Mouse (Mus musculus) kidney, embryonic 15.5 days (tissue): ENCODE measurements around the gene Lix1. TPM values are rescaled to one million over a fixed set of nuclear protein-coding genes. Genes with fewer than 3 reads are reported as not detected.

ENCODE experiments used
- ATAC-seq: fragments of 200-750 bp; cut with Nextera tagmentation; replicated peaks from 2 replicates; pipeline ENCODE4 v1.8.0; 2017; ENCODE audit warnings: moderate TSS enrichment; ENCODE audit not compliant: low FRiP score
- H3K27ac ChIP-seq: fragments of 300-500 bp; sonication (generic); 2 replicates; pipeline ENCODE4 v1.5.1; 2015; ENCODE audit warnings: mild to moderate bottlenecking, inconsistent platforms
- H3K27me3 ChIP-seq: fragments of 300-500 bp; sonication (generic); 2 replicates; pipeline ENCODE4 v1.6.1; 2015; ENCODE audit warnings: inconsistent platforms
- H3K36me3 ChIP-seq: fragments of 300-500 bp; sonication (generic); 2 replicates; pipeline ENCODE4 v1.6.1; 2015; ENCODE audit warnings: inconsistent platforms
- H3K4me1 ChIP-seq: fragments of 300-500 bp; sonication (generic); 2 replicates; pipeline ENCODE4 v1.6.1; 2015; ENCODE audit warnings: inconsistent platforms
- H3K4me2 ChIP-seq: fragments of 300-500 bp; sonication (generic); 2 replicates; pipeline ENCODE4 v1.6.1; 2015; ENCODE audit warnings: moderate library complexity, mild to moderate bottlenecking, inconsistent platforms
- H3K4me3 ChIP-seq: fragments of 300-500 bp; sonication (generic); replicated peaks from 2 replicates; pipeline ENCODE4 v1.5.1; 2015; ENCODE audit warnings: mild to moderate bottlenecking, inconsistent platforms
- H3K9ac ChIP-seq: fragments of 300-500 bp; sonication (generic); 2 replicates; pipeline ENCODE4 v1.6.1; 2015; ENCODE audit warnings: mild to moderate bottlenecking, inconsistent platforms
- H3K9me3 ChIP-seq: fragments of 300-500 bp; sonication (generic); replicated peaks from 2 replicates; pipeline ENCODE4 v1.6.1; 2016; ENCODE audit warnings: inconsistent platforms
- WGBS: fragments of 180-500 bp; shearing (Covaris S2); methylation state at CpG from one replicate; pipeline ENCODE4 v1.1.7; 2015; ENCODE audit warnings: mixed read lengths; 5-methylcytosine and 5-hydroxymethylcytosine counted together
- polyA plus RNA-seq: library from polyadenylated mRNA; unstranded; fragments of >200 nt; fragmentation: Nextera tagmentation; extraction: Ambion mirVana; gene quantifications from 2 replicates; pipeline ENCODE4 v1.2.1, GENCODE M21; 2015

The Lix1 gene
- polyA plus RNA-seq: 5.8 and 8.5 TPM in 2 replicates

- no peaks in the 10 kb centered on the region for H3K27me3 ChIP-seq
- H3K27ac ChIP-seq: 0 out of 2 replicates have a peak within 1 kb of the TSS, but pooled peaks have one; percentile 3
- no peak within 1 kb of the TSS for H3K9ac ChIP-seq
- peak within 1 kb of the TSS; percentile 16; the same call in 1 of the 2 replicates for H3K4me3 ChIP-seq
- no peaks in the 10 kb centered on the region for H3K9me3 ChIP-seq
- 0 out of 2 replicates have a peak, but pooled peaks cover 12% of the 10 kb centered on the region for H3K4me1 ChIP-seq
- H3K36me3 ChIP-seq: no peaks in the 10 kb centered on the region
- peak within 1 kb of the TSS; percentile 36 for H3K4me2 ChIP-seq
- 30% methylated on average over 6 of the region's 6 CpGs for whole genome bisulfite sequencing
- ATAC-seq: peak; percentile 93
Measured at GRCm38 (mm10) chr17:17402222-17403004, at the start of gene Lix1. Gene Lix1, plus strand, starts transcription at chr17:17402672.

- Histone ChIP-seq H3K4me2 (peak overlapping the region; percentile 69), H3K36me3 (peaks cover 13% of the 10 kb centered on the region), H3K4me3 (peak overlapping the region; percentile 60), H3K9me3 (no peaks in the 10 kb centered on the region), H3K4me1 (peaks cover 12% of the 10 kb centered on the region), H3K27me3 (no peaks in the 10 kb centered on the region), H3K9ac (peak overlapping the region; percentile 66), H3K27ac (peak overlapping the region; percentile 90)
- ATAC-seq: peak; percentile 57
- 3% methylated on average over 6 of the region's 6 CpGs for WGBS
Measured at GRCm38 (mm10) chr17:17373550-17373917, 28.9 kb upstream of the Lix1 start.

GRCm38 (mm10) chr17:17373918-17374910 is 28.3 kb upstream of the Lix1 start, which contains the start of gene Riok2:
Gene Riok2, plus strand, starts transcription at chr17:17374309.
- H3K9ac ChIP-seq: peak within 1 kb of the TSS; percentile 66
- ATAC-seq: peak; percentile 99
- H3K4me2 ChIP-seq: peak within 1 kb of the TSS; percentile 69
- under 1% methylated on average over 48 of the region's 48 CpGs for WGBS
- peaks cover 12% of the 10 kb centered on the region for H3K4me1 ChIP-seq
- no peaks in the 10 kb centered on the region for H3K27me3 ChIP-seq
- H3K27ac ChIP-seq: peak within 1 kb of the TSS; percentile 90
- H3K9me3 ChIP-seq: no peaks in the 10 kb centered on the region
- peak within 1 kb of the TSS; percentile 60 for H3K4me3 ChIP-seq
- H3K36me3 ChIP-seq: peaks cover 17% of the 10 kb centered on the region

- Histone ChIP-seq H3K27me3 (no peaks in the 10 kb centered on the region), H3K36me3 (peaks cover 22% of the 10 kb centered on the region), H3K9ac (no peak overlapping the region), H3K4me3 (peak overlapping the region; percentile 60), H3K27ac (no peak overlapping the region), H3K4me1 (peaks cover 12% of the 10 kb centered on the region), H3K9me3 (no peaks in the 10 kb centered on the region), H3K4me2 (peak overlapping the region; percentile 69)
- 80% methylated on average over 3 of the region's 3 CpGs for WGBS
- no peak for ATAC-seq
Measured at GRCm38 (mm10) chr17:17375581-17375980, 26.9 kb upstream of the Lix1 start.

- no peaks in the 10 kb centered on the region for H3K27me3 ChIP-seq
- H3K9ac ChIP-seq: no peak overlapping the region
- H3K4me1 ChIP-seq: no peaks in the 10 kb centered on the region
- WGBS: 91% methylated on average over 4 of the region's 4 CpGs
- H3K36me3 ChIP-seq: peaks cover 75% of the 10 kb centered on the region
- ATAC-seq: no peak
- no peaks in the 10 kb centered on the region for H3K9me3 ChIP-seq
- H3K4me2 ChIP-seq: no peak overlapping the region
- H3K4me3 ChIP-seq: no peak overlapping the region
- H3K27ac ChIP-seq: no peak overlapping the region
Measured at GRCm38 (mm10) chr17:17383703-17384102, 18.8 kb upstream of the Lix1 start.

- Histone ChIP-seq H3K4me2 (no peak overlapping the region), H3K9ac (no peak overlapping the region), H3K36me3 (peaks cover 79% of the 10 kb centered on the region), H3K27ac (no peak overlapping the region), H3K9me3 (no peaks in the 10 kb centered on the region), H3K4me3 (no peak overlapping the region), H3K27me3 (no peaks in the 10 kb centered on the region), H3K4me1 (no peaks in the 10 kb centered on the region)
- 96% methylated on average over 3 of the region's 3 CpGs for WGBS
- ATAC-seq: no peak
Measured at GRCm38 (mm10) chr17:17384502-17384901, 18.0 kb upstream of the Lix1 start.

GRCm38 (mm10) chr17:17386117-17386516 is 16.4 kb upstream of the Lix1 start:
- WGBS: 89% methylated on average over 2 of the region's 2 CpGs
- no peak overlapping the region for H3K4me3 ChIP-seq
- H3K4me2 ChIP-seq: no peak overlapping the region
- no peaks in the 10 kb centered on the region for H3K9me3 ChIP-seq
- no peak overlapping the region for H3K9ac ChIP-seq
- no peak for ATAC-seq
- no peak overlapping the region for H3K27ac ChIP-seq
- peaks cover 80% of the 10 kb centered on the region for H3K36me3 ChIP-seq
- no peaks in the 10 kb centered on the region for H3K4me1 ChIP-seq
- no peaks in the 10 kb centered on the region for H3K27me3 ChIP-seq

- Histone ChIP-seq H3K27ac (no peak overlapping the region), H3K9me3 (no peaks in the 10 kb centered on the region), H3K36me3 (peaks cover 57% of the 10 kb centered on the region), H3K4me1 (no peaks in the 10 kb centered on the region), H3K9ac (no peak overlapping the region), H3K4me2 (no peak overlapping the region), H3K27me3 (no peaks in the 10 kb centered on the region), H3K4me3 (no peak overlapping the region)
- ATAC-seq: no peak
- WGBS: 95% methylated on average over 4 of the region's 4 CpGs
Measured at GRCm38 (mm10) chr17:17391823-17392222, 10.6 kb upstream of the Lix1 start.

GRCm38 (mm10) chr17:17392863-17393262 is 9.6 kb upstream of the Lix1 start:
- no peak overlapping the region for H3K4me3 ChIP-seq
- ATAC-seq: peak; percentile 40; the same call in 1 of the 2 replicates
- no peaks in the 10 kb centered on the region for H3K27me3 ChIP-seq
- WGBS: 68% methylated on average over 7 of the region's 7 CpGs
- H3K36me3 ChIP-seq: peaks cover 51% of the 10 kb centered on the region
- no peaks in the 10 kb centered on the region for H3K9me3 ChIP-seq
- no peak overlapping the region for H3K4me2 ChIP-seq
- no peaks in the 10 kb centered on the region for H3K4me1 ChIP-seq
- no peak overlapping the region for H3K9ac ChIP-seq
- no peak overlapping the region for H3K27ac ChIP-seq

- Histone ChIP-seq H3K4me2 (no peak overlapping the region), H3K27me3 (no peaks in the 10 kb centered on the region), H3K4me3 (no peak overlapping the region), H3K4me1 (no peaks in the 10 kb centered on the region), H3K36me3 (peaks cover 50% of the 10 kb centered on the region), H3K9ac (no peak overlapping the region), H3K9me3 (no peaks in the 10 kb centered on the region), H3K27ac (no peak overlapping the region)
- no peak for ATAC-seq
- 91% methylated on average over 6 of the region's 6 CpGs for WGBS
Measured at GRCm38 (mm10) chr17:17393300-17393699, 9.2 kb upstream of the Lix1 start.

- H3K4me3 ChIP-seq: no peak overlapping the region
- H3K4me2 ChIP-seq: no peak overlapping the region
- H3K27me3 ChIP-seq: no peaks in the 10 kb centered on the region
- H3K4me1 ChIP-seq: no peaks in the 10 kb centered on the region
- H3K9ac ChIP-seq: no peak overlapping the region
- ATAC-seq: peak; percentile 68
- peaks cover 40% of the 10 kb centered on the region for H3K36me3 ChIP-seq
- 40% methylated on average over 4 of the region's 4 CpGs for WGBS
- no peaks in the 10 kb centered on the region for H3K9me3 ChIP-seq
- H3K27ac ChIP-seq: no peak overlapping the region
Measured at GRCm38 (mm10) chr17:17394336-17394735, 8.1 kb upstream of the Lix1 start.

- H3K9ac ChIP-seq: no peak overlapping the region
- 66% methylated on average over 1 of the region's 1 CpGs for WGBS
- no peak overlapping the region for H3K4me3 ChIP-seq
- H3K9me3 ChIP-seq: no peaks in the 10 kb centered on the region
- no peak for ATAC-seq
- H3K36me3 ChIP-seq: peaks cover 24% of the 10 kb centered on the region
- no peak overlapping the region for H3K27ac ChIP-seq
- H3K27me3 ChIP-seq: no peaks in the 10 kb centered on the region
- H3K4me2 ChIP-seq: no peak overlapping the region
- no peaks in the 10 kb centered on the region for H3K4me1 ChIP-seq
Measured at GRCm38 (mm10) chr17:17396869-17397268, 5.6 kb upstream of the Lix1 start.
